Mouse (Mus musculus) embryonic fibroblast, embryonic 13.5 days (primary cell): ENCODE results near the gene Chp1. TPM values are rescaled to one million over a fixed set of nuclear protein-coding genes. Genes with fewer than 3 reads are reported as not detected.

Experiments used
- H3K27ac ChIP-seq: 2 replicates; pipeline ENCODE4 v1.5.1; 2012; ENCODE audit warnings: low read length, control low read depth, inconsistent platforms; ENCODE audit not compliant: insufficient read depth
- H3K4me1 ChIP-seq: 2 replicates; pipeline ENCODE4 v1.6.1; 2011; ENCODE audit warnings: low read length; ENCODE audit not compliant: control insufficient read depth, insufficient read depth
- H3K4me3 ChIP-seq: 2 replicates; pipeline ENCODE4 v1.5.1; 2011; ENCODE audit warnings: mild to moderate bottlenecking, control low read depth, low read length; ENCODE audit not compliant: insufficient read depth
- CTCF ChIP-seq: IDR thresholded peaks from 2 replicates; pipeline ENCODE4 v1.5.1; 2011; ENCODE audit warnings: mild to moderate bottlenecking, control low read depth, low read length, moderate library complexity, borderline replicate concordance; ENCODE audit not compliant: insufficient read depth
- POLR2A ChIP-seq: IDR thresholded peaks from 2 replicates; pipeline ENCODE4 v1.6.1; 2011; ENCODE audit warnings: low read depth, mild to moderate bottlenecking, control low read depth, low read length, moderate library complexity
- polyA plus RNA-seq: library from polyadenylated mRNA; stranded (reverse); fragments of >200 nt; gene quantifications from 2 replicates; pipeline ENCODE4 v1.2.4, GENCODE M21; 2011; ENCODE audit warnings: low read depth; ENCODE audit not compliant: missing spikeins, insufficient read length

The Chp1 gene
- polyA plus RNA-seq, 1 experiment: 113 TPM

DNA sequence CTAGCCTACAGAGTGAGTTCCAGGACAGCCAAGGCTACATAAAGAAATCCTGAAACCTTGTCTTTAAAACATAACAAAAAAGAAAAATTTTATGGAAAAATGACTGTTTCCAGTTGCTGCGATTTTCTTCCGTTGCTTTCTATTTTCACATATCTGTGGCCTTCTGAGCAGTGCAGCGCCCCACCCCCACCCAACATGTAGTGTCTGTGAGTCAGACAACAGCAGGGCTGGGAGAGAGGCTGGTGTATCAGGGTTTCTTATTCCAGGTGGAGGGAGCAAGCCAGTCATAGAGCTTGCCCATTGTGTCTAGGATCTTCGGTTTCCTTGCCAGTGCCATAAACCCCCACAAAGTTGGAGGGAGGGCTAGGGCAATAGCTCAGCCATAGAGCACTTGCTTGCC, 23.7 kb upstream of the Chp1 start:
- Histone ChIP-seq H3K27ac (no peak overlapping the region), H3K4me3 (no peak overlapping the region), H3K4me1 (no peaks in the 10 kb centered on the region)
- no peak for TF ChIP-seq CTCF
- TF ChIP-seq POLR2A: no peak

DNA sequence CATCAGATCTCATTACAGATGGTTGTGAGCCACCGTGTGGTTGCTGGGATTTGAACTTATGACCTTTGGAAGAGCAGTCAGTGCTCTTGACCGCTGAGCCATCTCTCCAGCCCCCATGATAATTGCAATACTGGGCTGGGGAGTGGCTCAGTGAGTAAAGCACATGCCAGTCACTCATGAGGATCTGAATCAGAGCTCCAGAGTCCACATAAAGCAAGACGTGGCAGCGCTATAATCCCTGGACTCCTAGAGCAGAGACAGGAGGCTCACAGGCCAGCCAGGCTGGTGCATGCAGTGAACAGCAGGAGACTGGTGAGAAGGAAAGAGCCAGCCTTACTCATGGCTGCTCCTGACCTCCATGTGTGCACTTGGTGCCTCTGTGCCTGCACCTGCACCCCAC, 22.1 kb upstream of the Chp1 start:
- H3K4me1 ChIP-seq: no peaks in the 10 kb centered on the region

GRCm38 (mm10) chr2:119538802-119539201, 8.7 kb upstream of the Chp1 start:
- no peak overlapping the region for H3K4me3 ChIP-seq
- no peak overlapping the region for H3K27ac ChIP-seq
- no peaks in the 10 kb centered on the region for H3K4me1 ChIP-seq
- TF ChIP-seq CTCF: no peak
- TF ChIP-seq POLR2A: no peak

More for the DNA sequence above, 22.1 kb upstream of the Chp1 start:
- Histone ChIP-seq H3K4me3 (no peak overlapping the region), H3K27ac (no peak overlapping the region)
- no peak for TF ChIP-seq CTCF
- TF ChIP-seq POLR2A: no peak

DNA sequence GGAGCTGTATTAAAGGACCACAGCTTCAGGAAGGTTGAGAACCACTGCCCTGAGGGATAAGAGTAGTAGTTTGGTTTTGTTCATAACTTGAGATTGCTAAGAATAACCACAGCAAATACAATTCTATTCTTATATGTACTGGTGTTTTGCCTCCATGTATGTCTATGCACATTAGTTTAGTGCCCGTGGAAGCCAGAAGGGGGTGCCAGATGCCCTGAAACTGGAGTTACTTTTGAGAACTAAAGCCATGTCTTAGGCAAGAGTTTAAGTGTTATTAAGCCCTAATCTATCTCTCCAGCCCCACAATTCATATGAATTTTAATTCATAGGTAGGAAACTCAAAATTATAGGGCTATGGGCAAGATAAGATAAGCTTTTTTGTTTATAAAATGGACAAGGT, 5.4 kb upstream of the Chp1 start:
- Histone ChIP-seq H3K27ac (no peak overlapping the region), H3K4me1 (no peaks in the 10 kb centered on the region), H3K4me3 (no peak overlapping the region)
- TF ChIP-seq POLR2A (no peak), CTCF (peak; percentile 19; the same call in 1 of the 2 replicates)

GRCm38 (mm10) chr2:119543656-119544055, 3.8 kb upstream of the Chp1 start:
- Histone ChIP-seq H3K4me3 (no peak overlapping the region), H3K4me1 (no peaks in the 10 kb centered on the region), H3K27ac (no peak overlapping the region)
- TF ChIP-seq CTCF: no peak
- no peak for TF ChIP-seq POLR2A

DNA sequence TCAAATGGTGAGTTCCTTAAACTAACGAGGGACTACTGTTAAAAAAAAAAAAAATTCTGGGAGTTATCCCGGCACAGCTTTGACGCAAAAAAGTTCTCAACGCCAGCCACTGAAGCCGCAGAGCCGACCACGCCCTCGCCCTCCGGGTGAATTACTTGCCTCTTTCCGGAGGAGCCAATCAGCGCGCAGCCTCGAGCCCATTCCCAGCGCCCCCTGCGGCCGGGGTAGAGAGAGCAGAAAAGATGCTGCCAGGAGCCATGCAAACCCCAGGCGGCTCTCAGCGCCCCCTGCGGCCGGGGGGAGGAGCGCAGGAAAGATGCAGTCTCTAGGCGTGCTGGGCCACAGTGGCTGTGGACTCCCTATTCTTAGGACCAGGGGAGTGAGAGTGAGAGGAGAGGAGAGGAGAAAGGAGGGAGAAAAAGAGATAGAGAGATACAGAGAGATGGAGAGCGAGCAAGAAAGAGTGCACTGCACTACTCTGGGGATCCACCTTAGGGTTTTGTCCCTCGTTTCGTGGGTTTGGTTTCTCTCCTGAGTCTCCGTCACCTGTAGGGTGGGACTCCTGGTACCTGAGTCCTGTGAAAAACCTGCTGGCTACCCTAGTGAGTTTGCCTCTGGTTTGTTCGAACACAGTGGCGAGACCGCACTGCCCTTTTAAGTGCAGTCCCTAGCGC, 512 bp upstream of the Chp1 start:
- TF ChIP-seq POLR2A (no peak; the same call in 1 of the 2 replicates), CTCF (peak; percentile 61)
- Histone ChIP-seq H3K27ac (peak overlapping the region; percentile 59), H3K4me1 (peaks cover 4% of the 10 kb centered on the region), H3K4me3 (peak overlapping the region; percentile 37)

- TF ChIP-seq CTCF (no peak), POLR2A (no peak)
- H3K4me1 ChIP-seq: peaks cover 4% of the 10 kb centered on the region
- H3K27ac ChIP-seq: peak overlapping the region; percentile 35; the same call in 1 of the 2 replicates
- peak overlapping the region; percentile 96 for H3K4me3 ChIP-seq
These were observed 819 bp downstream of the Chp1 start for GRCm38 (mm10) chr2:119548371-119548660.

DNA sequence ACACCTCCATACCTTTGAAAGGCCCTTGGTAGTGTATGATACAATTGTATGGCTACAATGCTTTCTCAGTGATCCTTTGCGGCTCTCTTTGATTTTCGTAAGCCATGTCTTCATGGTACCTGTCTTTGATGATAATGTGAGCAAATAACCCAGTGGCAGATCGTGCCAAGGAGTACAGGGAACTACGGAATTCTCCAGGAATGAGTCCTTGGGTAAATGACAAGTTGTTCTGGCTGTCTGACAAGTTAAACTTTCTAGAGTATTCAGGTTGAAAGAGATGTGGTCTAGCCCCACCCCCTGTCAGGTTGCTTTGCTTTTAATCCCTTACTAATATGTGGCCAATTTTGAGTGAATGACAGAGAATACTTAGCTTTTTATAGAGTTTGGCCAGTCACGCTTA, 1.2 kb downstream of the Chp1 start:
- H3K4me3 ChIP-seq: peak overlapping the region; percentile 37
- no peak for TF ChIP-seq POLR2A
- TF ChIP-seq CTCF: no peak
- no peak overlapping the region for H3K27ac ChIP-seq
- H3K4me1 ChIP-seq: peaks cover 4% of the 10 kb centered on the region

- TF ChIP-seq CTCF: no peak
- no peak for TF ChIP-seq POLR2A
- Histone ChIP-seq H3K27ac (no peak overlapping the region), H3K4me1 (peaks cover 4% of the 10 kb centered on the region)
These were observed 2.2 kb downstream of the Chp1 start for GRCm38 (mm10) chr2:119549678-119550077.

GRCm38 (mm10) chr2:119558039-119558438, 10.5 kb downstream of the Chp1 start:
- no peak overlapping the region for H3K4me3 ChIP-seq
- TF ChIP-seq CTCF: no peak
- no peak for TF ChIP-seq POLR2A
- H3K4me1 ChIP-seq: no peaks in the 10 kb centered on the region
- H3K27ac ChIP-seq: no peak overlapping the region

More at GRCm38 (mm10) chr2:119549678-119550077, 2.2 kb downstream of the Chp1 start:
- H3K4me3 ChIP-seq: no peak overlapping the region

DNA sequence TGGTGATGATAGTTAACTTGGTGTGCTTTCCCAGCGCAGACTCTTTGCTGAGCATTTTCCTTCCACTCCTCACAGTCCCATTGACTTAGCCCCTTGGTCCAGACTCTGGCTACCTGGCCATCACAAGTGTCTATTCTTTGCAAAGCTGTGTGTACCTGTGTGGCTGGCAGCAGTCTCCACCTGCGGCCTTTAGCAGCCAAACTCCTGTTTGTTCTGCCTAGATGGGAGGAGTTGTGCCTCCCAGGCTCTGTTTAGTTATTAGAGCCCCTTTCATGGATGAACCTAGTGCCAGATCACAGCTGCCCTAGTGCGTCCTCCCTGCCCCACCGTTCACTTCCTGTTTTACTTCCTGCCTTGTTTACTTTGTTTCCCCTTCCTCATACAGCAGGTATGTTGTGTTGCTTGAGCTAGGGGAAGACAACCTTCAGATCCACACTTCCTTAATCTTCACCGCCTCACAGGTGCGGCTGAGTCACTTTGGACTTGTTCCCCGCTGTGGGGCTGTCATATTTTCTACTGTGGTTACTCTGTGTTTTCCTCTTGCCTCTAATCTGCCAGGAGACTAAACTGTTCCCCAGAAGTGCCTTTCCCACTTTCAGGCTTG, 11.3 kb downstream of the Chp1 start:
- no peak overlapping the region for H3K4me3 ChIP-seq
- H3K4me1 ChIP-seq: no peaks in the 10 kb centered on the region
- no peak for TF ChIP-seq CTCF
- TF ChIP-seq POLR2A: no peak
- no peak overlapping the region for H3K27ac ChIP-seq
